Mouse (Mus musculus) gastrocnemius, postnatal 14 days (tissue): ENCODE measurements at regions not wholly inside any gene's neighbourhood (a gene's known extent, or its start where the extent isn't known, plus 50 kb on each side); places are given as distances from the start of the nearest gene placed in this dataset.
A peak's percentile ranks its signal among the peaks of the same experiment; 100 is the strongest.

ENCODE experiments used
- DNase-seq: peaks from one replicate; pipeline ENCODE4 v3.0.0; 2021; ENCODE audit warnings: mixed read lengths
- intact Hi-C: fragments of 180-260 bp; cut with DNase I; formaldehyde crosslinking; loops from one replicate; pipeline ENCODE4 v1.15.1; 2025; ENCODE audit warnings: low total_unique reads

DNA sequence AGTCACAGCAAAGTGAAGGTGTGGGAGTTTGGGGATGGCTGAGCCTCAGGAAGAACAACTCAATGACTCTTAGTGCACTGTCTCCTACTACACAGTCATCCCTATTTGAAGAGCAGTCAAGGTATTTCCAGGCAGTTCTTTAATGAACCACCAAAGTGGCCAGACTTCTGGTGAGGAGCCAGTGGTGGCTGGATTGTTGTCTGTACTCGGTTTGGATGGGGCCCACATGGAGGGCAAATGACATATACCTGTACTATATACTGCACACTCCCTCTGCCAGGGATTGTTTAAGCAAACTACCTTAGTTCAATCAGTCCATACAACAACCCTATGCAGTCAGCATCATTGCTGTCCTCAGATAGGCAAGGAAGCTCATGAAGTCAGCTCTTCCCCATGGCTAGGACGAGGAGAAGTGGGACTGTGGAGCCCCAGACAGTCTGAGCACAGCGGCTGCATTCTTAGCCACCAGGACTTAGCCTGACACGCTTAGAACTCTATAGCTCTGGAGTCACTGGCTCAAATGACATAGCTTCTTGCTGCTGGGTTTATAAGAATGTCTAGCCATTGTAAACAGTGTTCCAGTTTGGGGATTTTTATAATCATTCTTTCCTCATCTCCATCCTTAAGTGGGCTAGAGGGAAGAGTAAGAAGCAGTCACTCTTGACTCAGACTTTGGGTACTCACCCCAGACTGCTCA lies 72.8 kb upstream of the Boc start:
- DNase-seq: no peak
- intact Hi-C loops: no loop called here

DNA sequence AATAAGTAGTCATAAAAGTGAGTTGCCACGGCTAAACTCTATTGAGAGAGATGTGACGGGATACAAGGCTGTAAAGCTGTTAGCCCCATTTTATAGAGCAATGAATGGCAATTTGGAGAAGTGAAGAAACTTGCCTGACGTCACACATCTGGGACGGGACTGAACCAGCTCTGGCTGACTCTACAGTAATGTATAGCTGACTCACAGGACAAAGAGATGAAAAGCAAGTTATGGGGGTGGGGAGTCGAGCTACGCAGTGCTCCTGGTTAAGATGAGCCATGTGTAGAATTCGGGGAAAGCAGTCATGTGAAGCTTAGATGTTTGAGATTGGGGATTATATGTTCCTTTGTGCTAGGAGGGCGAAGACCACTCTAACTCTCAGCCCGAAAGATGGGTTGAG lies 72.2 kb upstream of the Boc start:
- intact Hi-C loops: no loop called here
- DNase-seq: no peak

DNA sequence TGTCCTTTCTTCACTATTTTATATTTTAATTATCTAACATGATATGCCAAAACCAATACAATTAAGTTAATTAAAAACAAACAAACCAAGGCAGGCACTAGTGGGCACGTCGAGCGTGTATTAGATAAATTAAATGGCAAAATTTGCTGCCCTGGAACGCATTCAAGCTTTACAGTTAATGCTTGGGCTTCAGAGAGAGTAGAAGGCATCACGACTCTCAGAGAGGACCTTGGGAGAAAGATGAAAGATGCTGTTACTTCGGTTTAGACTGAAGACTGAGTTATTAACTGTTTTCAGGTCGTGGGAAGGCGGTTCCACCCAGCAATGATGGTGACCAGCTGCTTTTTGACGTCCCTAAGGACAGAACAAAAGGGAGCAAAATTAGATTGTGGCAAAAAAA lies 71.7 kb upstream of the Boc start:
- intact Hi-C loops: no loop called here
- DNase-seq: no peak

DNA sequence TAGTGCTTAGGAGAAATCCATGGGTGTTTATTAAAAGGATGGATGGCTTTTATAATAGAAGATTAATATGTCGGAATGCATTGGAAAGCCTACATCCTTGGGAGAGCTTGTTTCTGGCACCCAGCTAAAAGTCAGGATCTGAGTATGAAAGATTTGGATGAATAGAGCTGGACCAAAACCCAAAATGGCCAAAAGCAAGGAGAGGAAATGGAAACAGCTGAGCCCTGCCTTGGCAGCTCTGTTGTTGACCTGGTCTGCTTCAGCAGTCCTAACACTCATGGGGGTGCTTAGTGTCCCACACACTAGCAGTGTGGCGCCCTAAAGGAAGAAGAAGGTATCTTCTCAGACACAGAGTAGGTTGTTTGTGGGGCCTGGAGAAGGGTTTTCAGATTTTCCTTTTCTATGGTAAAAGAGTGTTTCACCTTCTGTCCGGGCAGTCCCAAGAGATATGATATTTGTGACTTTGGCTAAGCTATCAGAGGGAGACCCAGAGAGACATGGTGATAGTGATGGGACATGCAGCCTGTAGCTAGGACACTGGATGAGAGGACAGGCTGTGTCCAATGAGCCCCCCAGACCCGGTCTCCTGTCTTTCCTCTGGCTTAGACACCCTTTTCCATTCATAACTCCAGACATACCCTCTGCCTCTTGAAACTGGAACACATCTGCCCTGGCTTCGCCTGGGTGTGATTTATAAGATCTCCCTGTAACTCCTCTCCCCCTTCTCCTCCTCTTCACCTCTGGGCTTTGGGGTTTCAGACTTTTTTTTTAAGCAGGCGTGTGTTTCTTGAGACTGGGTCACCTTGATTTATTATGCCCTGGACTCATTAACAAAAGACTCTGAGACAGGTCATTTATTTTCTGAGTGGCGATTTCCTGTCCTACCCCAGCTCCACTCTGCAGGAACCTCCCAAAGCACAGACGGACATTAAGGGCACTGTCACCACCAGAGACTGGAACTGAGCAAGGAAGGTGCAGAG lies 70.9 kb upstream of the Boc start:
- intact Hi-C loops: no loop called here
- peak; percentile 31 for DNase-seq

DNA sequence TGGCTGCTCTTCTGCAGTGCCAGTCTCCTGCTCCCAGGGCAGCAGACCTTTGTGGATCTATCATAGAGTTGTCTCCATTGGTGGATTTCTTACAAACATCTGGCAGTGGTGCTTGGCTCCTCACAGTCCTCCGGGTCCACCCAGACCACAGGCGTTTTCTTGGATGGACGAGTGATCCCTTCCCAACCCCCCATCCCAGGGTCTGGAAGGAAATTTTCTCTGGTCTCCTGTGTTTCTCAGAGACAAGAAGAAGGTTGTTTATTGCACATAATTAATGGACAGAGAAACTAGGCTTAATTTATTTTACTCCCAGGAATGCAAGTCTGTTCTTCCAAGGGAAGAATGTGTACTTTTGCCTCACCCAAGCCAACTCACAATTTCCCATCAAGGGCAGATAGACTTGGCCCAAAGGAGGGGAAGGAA lies 67.2 kb upstream of the Boc start:
- intact Hi-C loops: no loop called here
- peak; percentile 41 for DNase-seq

DNA sequence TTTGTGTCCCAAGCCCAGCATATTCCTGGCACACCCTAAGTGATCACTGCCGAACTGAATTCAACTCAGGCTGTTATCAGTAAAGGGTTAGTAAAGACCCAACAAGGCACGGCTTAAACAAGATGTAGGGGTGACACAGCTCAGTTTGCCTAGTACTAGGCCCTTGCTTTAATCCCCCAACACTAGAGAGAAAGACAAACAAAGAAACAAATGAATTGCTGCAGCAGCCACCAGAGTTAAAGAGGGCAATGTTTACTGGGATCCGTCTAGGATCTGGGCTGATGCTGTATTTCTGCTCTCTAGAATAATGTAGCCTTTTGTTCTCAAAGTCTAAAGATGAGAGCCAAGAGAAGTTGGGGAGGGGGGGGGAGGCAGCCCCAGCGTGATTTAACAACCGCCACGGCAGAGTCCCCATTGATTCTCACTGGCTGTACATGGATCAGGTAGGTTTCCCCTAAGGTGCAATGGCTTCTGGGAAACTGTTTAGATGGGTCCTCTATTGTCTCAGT lies 66.5 kb upstream of the Boc start:
- DNase-seq: no peak
- intact Hi-C loops: no loop called here

DNA sequence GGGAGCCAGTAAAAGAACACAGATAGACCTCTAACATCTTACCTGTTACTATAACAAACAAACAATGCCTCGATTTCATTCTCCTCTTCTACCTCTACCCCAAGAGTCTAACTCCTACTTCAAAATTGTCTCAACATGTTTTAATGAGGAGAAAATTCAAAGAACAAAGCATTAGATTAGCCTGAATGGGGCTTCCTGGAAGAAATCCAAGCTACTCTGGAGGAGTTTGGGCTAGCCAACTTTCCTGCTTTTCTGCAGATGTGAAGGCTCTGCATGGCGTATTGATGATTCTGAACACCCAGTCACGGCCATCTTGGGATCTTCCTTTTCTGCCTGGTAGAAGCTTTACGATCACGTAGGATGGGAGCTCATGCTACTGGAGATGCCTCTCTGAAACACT lies 62.9 kb upstream of the Boc start:
- no peak for DNase-seq

DNA sequence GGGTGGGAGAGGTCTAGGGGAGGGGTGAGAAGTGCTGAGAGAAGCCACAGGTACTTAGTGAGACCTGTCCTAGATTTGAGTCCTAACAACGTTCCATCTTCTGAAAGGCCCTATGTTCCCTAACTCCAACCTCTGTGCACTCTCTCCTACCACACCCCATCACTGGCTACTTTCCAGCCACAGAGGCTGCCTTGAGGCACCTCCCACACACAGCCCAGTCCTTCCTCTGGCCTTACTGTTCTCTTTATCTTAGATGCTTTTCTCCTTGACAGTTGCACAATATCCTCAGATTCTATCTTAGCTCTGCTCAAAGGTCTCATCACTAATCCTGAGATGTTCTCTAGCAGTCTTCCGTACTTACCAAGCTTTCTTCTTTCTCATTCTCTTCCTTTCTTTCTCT lies 61.8 kb upstream of the Boc start:
- intact Hi-C loops: no loop called here
- no peak for DNase-seq

More for the DNA sequence above, 62.9 kb upstream of the Boc start:
- intact Hi-C loops: no loop called here

DNA sequence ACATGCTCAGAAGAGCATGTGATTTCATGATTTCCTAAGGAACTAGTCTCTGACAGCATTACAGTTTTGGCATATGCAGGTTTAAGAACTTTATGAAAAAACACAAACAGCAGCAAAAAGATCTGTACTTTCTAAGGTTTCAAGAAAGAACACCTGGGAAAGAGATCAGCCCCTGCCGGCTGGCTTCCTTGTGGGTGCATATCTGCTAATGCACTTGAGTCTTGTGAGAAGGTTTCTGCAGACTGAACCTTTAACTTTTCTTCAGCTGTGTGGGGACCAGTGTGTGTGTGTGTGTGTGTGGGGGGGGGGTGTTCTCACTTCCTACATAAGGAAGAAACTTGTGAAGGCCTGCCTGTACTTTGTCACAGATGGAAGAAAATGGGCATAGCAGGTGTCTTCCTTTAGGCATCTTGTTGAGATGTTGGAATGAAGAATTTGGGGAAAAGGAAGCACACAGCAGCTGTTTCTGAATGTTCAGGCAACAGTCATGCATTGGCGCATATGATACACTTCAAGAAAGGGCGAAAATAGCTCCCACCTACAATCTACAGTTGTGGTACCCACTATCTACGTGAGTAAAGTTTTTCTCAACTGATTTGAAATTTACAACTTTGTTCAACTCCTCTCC lies 60.9 kb upstream of the Boc start:
- intact Hi-C loops: no loop called here
- DNase-seq: peak; percentile 20

DNA sequence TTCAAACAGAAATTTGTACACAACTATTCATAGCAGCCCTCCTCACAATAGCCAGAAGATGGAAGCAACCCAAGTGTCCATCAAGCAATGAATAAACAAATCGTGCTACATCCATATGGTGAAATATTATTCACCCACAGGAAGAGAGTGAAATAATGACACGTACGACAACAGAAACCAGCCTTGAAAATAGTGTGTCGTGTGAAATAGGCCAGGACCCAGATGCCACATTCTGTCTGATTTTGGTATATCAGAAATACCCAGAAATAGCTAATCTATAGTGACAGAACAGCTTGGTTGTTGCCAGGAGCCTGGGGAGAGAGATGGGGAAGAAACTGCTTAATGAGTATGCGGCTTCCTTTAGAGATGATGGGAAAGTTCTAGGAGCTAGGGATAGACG lies 58.3 kb upstream of the Boc start:
- intact Hi-C loops: no loop called here
- DNase-seq: no peak

DNA sequence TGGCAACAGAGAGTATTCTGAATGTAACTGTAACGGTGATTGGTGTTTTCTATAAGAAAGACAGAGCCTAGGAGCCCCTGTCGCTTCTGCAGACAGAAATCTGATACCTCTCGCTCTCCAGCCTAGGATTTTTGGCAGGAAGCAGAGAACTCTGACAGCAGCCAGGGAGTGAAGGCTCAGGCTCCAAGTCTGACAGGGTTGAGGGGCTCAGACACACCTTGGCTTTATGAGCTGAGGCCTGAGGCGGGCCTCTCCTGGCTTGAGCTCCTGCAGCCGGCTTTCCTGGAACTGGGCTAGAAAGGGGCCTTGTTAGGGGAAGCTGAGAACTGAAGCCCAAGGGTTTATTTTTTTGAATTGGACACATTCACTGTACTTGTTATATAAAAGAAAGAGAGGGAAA lies 57.7 kb upstream of the Boc start:
- peak; percentile 47 for DNase-seq
- intact Hi-C loops: no loop called here

DNA sequence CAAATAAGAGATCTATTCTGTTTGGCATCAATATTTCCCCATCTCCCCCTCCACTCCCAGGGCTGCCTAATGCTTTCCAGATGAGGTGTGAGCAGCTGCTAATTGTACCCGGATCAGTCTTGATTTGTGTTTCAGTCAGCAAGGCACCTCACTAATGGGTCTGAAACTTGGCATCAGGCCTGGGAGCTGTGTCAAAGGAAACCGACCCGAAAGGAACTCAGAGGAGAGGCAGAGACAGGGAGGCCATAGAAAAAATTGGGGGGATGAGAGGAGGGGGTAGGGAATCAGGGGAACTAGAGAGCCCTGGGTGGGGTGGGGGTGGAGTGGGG lies 57.1 kb upstream of the Boc start:
- DNase-seq: peak; percentile 62
- intact Hi-C loops: no loop called here

DNA sequence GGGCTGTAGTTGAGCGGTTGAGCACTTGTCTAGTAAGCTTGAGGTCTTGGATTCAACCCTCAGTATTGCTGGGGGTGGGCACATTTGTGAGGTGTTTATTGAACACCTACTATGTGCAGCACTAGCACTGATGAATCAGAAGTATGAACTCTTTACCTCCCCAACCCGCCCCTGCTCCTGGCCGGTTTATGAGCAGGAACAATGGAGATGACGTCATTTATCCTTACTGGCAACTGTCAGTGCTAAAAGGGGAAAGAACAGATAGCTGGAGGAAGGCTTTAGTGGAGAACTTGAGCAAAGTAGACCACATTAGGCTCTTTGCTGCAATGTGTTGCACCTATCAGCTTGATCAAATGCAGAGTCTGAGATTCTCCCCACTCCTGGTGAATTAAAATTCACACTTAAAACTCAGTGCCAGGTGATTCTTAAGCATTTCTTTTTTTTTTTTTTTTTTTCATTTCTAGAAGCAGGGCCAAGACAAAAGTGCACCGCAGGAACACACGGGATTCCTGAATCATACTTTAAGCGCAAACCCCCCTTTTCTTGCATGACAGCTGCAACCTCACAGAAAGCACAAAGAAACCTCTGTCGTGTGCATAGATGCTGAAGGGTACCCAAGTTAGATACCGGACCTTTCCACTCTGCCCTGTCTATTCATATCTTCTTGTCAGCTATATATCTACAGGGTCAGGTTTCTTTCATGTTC lies 56.6 kb upstream of the Boc start:
- intact Hi-C loops: no loop called here
- DNase-seq: no peak

DNA sequence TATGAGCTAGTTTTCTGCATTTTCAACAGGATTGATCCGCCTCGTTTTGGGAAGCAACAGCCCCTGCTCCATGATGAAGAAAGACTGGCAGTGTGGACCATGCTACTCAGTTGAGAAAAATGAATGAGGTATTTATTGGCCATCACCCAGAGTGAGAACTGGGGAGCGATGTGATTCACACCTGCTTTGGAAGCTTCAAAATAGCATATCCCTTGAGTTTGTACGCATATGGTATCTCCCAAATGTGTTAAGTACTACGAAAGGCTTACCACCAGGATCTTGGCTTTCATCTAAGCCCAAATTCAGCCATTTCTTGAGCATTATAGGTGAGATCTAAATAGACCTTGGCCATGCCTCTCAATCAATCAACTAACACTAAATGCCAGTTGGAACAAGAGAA lies 55.5 kb upstream of the Boc start:
- intact Hi-C loops: no loop called here
- no peak for DNase-seq

DNA sequence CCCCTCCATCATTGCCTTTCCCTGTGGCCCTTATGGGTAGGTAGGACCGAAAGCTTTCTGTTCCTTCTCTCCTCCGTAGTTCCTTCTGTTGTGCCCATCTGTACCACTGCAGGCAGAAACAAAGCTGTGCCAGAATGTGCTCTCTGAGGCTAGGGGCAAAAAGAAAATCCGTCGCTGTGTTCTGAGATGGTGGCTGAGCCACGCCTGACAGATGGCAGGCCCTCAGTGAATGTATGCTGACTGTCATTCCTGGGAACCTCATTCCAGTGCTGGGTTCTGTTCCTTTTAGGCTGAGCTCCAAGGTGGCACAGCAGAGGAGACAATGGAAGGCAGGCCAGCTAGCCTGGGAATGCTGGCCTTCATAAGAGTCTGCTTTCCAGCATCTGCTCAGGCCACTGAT lies 54.0 kb upstream of the Boc start:
- intact Hi-C loops: no loop called here
- DNase-seq: no peak

DNA sequence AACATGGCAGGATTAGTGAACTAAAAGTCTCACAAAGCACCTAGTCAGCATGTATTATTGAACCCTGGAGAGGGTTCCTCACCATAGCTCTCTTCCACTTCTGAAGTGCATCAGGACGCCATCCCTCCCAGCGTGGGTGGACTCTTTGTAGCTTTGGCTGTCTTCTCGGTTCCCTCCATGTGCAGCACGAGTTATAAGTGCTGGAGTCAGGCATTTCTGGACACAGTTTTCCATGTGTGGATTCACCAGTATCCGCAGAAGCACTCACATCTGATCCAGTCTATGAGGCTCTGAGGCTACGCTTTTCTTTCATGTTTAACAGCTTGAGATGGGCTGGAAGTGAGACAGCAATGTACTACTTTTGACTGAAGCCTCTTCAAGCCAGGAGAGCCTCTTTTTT lies 52.8 kb upstream of the Boc start:
- DNase-seq: no peak
- intact Hi-C loops: no loop called here

DNA sequence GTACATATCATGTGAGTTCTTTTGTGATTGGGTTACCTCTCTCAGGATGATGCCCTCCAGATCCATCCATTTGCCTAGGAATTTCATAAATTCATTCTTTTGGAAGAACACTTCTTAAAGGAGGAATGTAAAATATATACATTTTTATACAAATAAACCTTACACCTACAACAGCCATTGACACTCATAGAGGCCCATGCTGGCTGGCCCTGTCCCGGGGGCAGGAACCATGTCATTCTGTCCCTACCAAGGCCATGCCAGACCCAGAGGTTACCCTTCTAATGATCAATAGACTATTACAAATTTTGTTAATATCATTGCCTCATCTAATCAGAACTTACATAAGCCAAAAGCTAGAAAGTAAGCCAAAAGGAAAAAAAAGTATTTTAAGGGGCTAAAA lies 49.9 kb upstream of the Boc start:
- intact Hi-C loops: no loop called here
- DNase-seq: no peak
